Mouse (Mus musculus) left cerebral cortex, postnatal 25 days (tissue): ENCODE results near the gene Eps15l1. TPM values are rescaled to one million over a fixed set of nuclear protein-coding genes. Genes with fewer than 3 reads are reported as not detected.
A peak's percentile ranks its signal among the peaks of the same experiment; 100 is the strongest.

Experiments used
- DNase-seq, 2 experiments: peaks; one replicate each; pipeline ENCODE4 v3.0.0; 2022; ENCODE audit warnings: low spot score in 2 of 2, mixed read lengths in 1 of 2
- intact Hi-C: fragments of 180-260 bp; cut with DNase I; formaldehyde crosslinking; loops from one replicate; pipeline ENCODE4 v1.15.1; 2025
- total RNA-seq, 2 experiments: library from RNA; stranded (reverse); gene quantifications; 2 replicates each; pipeline ENCODE4 v1.2.3; 2021

Gene Eps15l1
- total RNA-seq, 2 experiments from 2014 or later, result 59.9 to 72.1 TPM

DNA sequence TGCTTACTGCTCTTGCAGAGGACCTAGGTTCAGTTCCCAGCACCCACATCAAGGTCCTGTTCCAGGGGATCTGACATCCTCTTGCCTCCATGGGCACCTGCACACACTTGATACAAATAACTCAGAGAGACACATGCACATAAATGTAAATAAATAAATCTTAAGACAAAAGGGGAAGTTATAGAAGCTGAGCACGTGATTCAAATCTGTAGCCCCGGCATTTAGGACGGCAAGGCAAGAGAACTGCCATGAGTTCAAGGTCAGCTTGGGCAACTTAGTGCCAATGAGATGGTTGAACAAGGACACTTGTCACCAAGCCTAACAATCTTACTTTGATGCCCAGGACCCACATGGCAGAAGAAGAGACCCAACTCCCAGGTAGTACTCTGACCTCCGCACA lies 3.2 kb downstream of the Eps15l1 start:
- intact Hi-C loops, result no loop called here
- no peak for DNase-seq

DNA sequence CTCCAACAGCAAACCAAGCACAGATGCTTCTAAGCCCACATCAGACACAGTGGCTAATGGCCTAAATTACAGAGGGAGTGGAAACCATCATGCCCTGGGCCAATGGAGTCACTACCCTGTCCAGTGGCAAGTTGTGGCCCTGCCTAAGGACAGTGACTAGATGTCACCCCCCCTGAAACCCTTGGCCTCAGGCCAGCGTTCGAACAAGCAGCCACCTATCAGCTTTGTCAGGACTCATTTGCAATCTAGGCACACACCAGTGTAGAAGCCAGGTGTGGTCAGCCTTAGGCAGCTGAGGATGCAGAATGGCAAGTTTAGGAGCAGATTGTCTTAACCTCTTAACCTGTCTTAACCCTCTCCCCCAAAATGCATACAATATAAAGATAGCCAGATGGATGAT lies 6.0 kb downstream of the Eps15l1 start:
- intact Hi-C loops, result no loop called here
- no peak for DNase-seq

DNA sequence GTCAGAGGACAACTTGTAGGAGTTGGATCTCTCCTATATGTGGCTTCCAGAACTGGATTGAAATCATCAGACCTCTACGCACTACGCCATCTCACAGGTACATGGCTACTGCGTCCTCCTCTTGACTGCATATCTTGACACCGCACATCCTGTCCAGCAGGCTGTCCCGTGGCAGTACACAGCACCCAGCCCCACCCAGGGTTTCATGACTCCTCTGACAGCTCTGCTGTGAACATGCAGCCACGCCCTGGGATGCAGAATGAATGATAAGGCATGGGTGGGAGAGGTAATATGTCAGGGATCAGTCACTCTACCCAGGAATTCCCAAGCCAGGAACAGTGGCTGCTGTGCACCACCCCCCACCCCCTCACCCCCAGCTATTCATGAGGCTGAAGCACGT lies 7.4 kb downstream of the Eps15l1 start:
- intact Hi-C loops, result no loop called here
- no peak for DNase-seq

DNA sequence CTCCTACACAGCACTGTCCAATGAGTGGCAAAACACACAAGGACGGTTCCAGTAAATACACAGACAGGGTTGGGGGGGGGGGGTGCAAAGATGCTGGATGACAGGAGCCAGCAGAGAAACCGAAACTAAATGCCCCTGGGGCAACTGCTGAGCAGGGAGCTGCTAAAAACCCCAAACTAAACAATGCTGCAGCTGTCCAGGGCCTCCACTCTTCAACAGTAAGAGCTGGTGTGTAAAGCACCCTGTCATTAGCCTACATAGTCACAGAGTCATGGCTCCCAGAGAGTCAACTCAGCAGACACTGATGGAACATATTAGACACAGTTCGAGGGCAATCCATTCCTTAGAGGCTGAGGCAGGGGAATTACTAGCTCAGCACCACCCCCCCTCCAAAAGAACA lies 11.8 kb downstream of the Eps15l1 start:
- intact Hi-C loops, result no loop called here
- no peak for DNase-seq

DNA sequence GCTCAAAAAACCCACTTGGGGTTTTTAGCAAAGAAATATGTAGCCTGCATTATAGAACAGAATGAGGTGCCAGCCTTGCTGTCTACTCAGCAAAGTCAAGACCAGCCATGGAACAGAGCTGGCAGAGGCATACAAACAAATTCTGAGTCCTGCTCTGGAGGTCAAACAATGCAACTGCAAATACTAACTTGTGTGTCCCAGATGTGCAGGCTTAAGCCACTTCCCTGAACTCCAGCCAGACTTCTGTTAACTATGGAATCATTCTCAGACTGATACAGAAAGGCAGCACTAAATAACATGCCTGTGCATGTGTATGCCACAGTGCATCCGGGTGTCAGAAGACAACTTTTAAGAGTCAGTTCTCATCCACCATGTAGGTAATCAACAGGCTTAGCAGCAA lies 13.4 kb downstream of the Eps15l1 start:
- DNase-seq, result no peak
- intact Hi-C loops, result no loop called here

DNA sequence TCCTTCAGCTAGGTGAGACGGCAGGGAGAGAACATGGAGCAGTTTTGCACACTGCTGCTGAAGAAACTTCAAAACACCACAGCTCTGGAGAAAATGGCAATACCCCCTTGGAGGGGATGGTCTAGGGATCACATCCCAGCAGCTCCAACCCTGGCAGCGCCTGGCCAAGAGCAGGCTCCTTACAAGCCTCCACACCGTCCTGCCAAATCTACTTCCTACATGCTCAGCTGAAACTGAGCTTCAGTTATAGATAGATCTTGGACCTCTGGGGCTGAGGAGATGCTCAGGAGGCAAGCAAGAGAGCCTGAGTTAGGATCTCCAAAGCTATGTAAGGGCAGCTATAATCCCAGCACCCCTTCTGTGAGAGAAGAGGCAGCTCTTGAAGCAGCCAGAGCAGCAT lies 18.3 kb downstream of the Eps15l1 start:
- no peak for DNase-seq
- intact Hi-C loops, result no loop called here

DNA sequence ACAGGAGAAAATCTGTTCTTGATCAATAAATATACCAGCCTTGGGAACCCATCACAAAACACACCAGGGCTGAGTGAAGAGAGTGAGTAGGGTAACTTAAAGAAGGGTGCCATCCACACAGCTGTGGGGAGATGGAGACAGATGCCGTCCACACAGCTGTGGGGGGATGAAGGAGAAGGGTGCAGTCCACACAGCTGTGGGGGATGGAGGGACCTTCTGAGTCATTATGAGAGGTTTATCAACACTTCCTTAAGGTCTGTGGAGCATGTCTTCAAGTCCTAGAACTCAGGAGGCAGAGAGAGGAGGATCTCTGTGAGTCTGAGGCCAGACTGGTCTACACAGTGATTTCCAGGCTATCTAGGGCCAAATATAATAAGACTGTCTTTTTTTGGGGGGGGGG lies 19.9 kb downstream of the Eps15l1 start:
- DNase-seq, result no peak
- intact Hi-C loops, result no loop called here

DNA sequence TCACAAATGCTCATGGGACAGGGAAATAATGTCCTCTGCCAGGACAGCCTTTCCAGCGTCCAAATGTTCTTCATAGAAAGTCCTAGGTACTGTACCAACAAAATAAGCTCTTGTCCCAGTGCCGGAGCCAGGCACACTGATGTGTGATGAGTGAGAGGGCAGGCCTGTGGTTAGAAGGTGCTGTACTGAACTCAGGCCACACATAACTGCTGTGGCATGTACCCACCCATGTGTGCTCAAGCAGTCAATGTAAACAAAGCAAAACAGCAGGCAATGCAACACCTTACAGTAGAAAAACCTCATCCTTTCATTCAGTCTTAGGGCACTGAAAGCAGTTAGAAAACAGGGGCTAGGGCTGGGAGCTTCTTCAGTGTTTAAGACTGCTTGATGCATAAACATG lies 35.5 kb downstream of the Eps15l1 start:
- DNase-seq, result no peak
- intact Hi-C loops, result loop anchor here (5.0 kb wide), 1 partner anchor 208 kb away; no protein-coding TSS in a partner anchor

DNA sequence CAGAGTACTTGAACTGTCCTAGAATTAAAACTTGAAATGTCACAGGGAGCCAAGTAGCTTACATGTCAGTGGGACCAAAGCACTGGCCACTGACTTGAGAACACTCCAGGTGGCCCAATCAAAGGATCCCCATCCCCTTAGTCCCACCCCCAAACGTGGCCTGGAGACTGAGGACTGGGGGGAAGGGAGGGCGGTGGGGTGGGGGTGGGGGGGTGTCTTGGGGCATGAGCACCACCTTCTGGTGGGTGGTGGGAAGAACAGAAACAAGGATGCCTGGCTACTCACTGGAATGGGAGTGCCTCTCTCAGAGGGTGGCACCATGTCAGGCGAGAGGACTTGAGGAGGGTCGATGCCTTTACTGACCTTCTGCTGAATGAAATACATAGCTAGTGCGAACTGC lies 38.9 kb downstream of the Eps15l1 start:
- DNase-seq, result no peak
- intact Hi-C loops, result no loop called here

DNA sequence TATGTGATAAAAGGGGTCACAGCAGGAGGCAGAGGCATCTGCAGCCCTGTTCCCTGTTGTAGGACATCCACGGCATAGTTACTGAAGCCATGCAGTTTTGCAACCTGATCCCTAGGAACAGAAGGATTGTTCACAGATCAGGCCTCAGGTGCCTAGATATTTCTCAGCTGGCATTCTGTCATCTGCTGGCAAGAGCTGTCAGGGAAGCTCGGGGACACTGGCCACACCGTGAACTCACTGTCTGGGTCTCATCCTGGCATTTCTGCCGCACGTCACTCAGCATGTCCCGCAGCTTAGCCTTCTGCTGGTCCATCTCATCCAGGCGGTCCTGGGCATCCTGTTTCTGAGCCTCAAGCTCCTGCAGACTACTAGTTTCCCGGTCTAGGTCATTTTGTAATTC lies 40.6 kb downstream of the Eps15l1 start:
- no peak for DNase-seq
- intact Hi-C loops, result no loop called here

DNA sequence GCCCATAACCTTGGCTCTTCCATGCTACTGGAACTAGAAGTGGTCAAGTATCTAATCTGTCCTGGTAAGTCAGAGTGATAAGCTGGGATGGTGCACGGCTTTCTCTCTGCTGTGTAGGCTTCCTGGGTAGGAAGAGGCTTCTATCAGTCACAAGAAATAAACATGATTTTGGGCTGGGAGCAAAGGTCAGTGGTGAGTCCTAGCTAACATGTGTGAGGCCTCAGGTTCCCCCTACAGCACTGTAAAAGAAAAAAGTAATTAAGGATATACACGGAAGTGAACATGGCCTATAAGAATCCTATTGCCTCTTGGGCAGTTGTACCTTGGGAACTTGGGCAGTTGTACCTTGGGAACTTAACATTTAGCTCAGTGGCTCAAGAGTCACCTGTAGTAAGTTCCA lies 44.4 kb downstream of the Eps15l1 start:
- intact Hi-C loops, result no loop called here
- no peak for DNase-seq

DNA sequence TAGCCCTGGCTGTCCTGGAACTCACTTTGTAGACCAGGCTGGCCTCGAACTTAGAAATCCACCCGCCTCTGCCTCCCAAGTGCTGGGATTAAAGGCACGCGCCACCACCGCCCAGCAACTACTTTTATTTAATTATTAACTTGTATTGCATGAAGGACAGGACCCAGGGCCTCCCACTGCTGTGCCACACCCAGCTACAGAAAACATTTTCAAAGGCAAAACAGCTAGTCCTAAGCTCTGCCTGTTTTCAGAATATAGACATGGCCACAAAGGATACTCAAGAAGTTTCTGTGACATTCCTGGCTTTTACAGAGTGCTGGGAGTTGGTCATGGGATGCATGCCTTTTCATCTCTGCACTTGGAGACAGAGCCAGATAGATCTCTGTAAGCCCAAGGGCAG lies 45.0 kb downstream of the Eps15l1 start:
- DNase-seq, result no peak
- intact Hi-C loops, result no loop called here

DNA sequence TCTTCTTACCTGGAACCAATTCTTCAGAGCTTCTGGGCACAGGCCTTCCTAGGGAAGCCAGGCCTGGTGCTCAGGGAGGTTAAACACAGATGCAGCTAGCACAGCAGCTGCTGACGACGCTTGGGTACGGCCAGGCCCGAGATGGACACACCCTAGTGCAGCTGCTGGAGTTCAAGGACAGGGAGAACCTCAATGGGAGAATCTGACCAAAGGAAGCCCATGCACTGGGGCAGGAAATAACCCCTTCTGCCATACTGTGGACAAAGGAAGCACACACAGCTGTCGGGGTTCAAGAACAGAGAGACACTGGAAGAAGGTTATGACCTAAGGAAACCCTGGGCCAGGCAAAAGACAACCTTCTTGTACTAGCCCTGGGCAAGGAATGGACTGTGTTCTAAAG lies 46.1 kb downstream of the Eps15l1 start:
- intact Hi-C loops, result no loop called here
- no peak for DNase-seq

DNA sequence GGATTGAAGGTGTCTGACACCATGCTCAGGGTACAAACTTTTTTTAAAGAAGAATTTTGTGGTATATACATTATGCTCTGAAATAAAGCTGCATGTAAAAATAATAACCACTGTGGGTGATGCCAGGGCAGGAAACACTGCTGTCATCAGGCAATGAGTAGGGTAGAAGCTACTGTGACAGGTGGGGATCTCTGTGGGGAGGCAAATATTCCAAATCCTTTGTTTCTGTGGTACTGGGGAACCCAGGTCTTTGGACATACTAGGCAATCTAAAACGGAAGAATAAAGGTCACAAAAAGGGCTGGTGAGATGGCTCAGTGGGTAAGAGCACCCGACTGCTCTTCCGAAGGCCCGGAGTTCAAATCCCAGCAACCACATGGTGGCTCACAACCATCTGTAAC lies 48.9 kb downstream of the Eps15l1 start:
- intact Hi-C loops, result no loop called here
- DNase-seq, result no peak

DNA sequence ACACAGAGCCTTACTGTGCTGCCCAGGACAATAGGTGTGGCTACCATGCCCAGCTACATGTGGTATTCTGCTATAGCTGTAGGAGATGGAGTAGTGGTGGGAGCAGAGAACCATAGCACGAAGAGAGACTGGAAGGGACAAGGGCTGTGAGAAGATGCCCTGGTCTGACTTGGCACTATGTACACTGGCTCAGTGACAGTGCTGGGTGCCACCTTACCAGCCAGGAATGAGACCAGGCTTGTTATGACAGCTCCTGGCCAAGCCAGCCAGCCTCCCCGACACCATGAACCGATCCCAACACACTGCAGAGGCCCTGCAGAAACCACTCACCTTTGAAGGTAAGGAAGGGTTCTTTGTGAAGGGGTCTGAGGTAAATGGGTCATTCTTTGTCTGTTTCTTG lies 49.9 kb downstream of the Eps15l1 start:
- intact Hi-C loops, result no loop called here
- no peak for DNase-seq

DNA sequence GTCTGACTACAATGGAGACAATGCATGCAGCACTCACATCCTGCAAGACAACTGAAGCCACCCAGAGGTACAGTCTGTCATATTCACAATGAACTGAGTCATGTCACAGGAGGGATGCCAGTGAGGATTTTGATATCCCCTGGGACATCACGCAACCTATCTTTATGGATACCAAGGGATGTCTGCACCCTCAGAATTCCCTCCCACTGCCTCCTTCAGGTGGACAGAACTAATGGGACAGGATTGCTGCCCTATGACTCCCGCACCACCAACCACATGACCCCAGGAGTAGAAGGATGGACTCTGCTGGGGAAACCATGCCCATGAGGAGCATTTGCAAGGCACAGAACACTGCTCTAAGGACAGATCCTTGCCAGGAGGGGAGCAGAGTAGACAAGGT lies 54.8 kb downstream of the Eps15l1 start:
- intact Hi-C loops, result loop anchor here (2.0 kb wide), 1 partner anchor 190 kb away; no protein-coding TSS in a partner anchor
- no peak for DNase-seq

DNA sequence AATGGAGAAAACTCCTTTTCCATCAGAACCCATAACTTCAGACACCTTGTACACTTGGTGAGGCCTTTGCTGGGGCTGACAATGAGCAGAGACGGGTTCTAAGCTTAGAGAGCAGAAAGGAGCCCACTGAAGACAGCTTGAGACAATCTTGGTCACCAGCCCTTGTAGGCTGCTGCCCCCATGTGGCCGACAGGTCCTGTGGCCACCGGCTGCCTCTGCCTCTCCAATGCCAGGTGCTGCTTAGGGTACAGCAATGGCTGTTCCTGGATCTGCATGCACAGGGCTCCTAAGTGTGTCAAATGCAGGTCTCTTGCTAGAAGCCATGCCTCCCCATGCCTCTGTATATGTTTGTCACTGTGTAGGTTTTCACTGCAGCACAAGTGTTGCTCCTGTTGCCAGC lies 55.4 kb downstream of the Eps15l1 start:
- peak; percentile 79 to 81 for DNase-seq
- intact Hi-C loops, result loop anchor here (1.0 to 2.0 kb wide), 2 partner anchors 105 to 189 kb away; no protein-coding TSS in a partner anchor

DNA sequence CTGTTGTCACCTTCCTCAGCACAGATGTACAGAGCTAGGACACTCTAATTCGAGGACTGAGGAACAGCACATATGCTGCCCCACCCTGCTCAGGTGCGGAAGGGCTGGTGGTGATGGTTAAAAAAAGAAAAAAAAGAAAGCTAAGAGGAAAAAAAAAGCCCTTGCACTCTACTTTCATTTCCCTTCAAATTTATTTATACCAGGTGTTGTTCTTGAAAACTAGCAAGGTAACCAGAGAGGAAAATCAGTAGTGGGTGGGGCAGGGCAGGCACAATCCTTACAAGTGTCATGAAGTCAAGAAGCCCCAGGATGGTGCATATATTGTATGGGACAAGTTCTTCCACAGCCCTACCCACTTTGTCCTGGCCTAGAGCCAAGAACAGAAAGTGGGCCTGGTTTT lies 56.2 kb downstream of the Eps15l1 start:
- intact Hi-C loops, result loop anchor here (1.0 kb wide), 1 partner anchor 104 kb away; no protein-coding TSS in a partner anchor
- no peak for DNase-seq

DNA sequence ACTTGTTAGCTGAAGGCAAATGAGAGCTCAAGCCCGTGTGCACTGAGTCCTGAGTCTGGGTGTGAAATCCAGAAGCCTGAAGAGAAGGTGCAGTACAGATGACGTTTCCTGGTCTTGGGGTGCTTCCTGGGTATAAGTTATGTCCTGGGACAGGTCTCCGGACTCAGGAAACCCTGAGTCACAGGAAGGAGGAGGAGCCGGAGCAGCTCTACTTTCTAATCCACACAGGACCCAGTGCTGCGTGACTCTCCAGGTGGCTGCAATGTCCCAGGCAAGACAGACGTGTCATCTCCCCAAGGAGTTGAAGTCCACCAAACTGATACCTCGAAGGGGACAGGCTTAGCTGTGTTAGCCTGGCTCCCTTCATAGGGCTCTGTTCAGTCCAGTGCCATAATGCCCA lies 57.8 kb downstream of the Eps15l1 start:
- intact Hi-C loops, result loop anchor here (2.0 kb wide), 1 partner anchor 45 kb away; the partner anchor contains the start of gene Klf2
- DNase-seq, result no peak

DNA sequence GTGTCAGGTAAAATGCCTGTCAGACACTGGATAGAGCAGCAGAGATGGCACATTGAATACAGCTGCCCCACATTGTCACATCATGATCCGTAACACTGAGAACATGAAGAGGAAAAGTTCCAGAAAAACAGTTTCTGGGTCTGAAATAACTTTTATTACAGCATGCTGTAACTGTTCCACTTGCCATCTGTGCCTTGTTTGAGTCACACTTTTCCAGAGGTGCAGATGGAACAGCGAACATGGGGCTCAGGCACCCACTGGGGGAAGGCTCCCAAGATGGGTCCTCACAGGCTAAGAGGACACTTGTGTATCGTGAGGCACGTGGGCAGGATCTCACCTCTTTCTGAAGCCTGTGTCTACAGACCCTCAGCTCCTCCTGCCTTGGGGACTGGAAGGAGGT lies 58.5 kb downstream of the Eps15l1 start:
- intact Hi-C loops, result loop anchor here (1.0 to 2.0 kb wide), 2 partner anchors 38 to 44 kb away; partner anchors contain the start of gene Klf2
- peak; percentile 39 to 75 for DNase-seq

DNA sequence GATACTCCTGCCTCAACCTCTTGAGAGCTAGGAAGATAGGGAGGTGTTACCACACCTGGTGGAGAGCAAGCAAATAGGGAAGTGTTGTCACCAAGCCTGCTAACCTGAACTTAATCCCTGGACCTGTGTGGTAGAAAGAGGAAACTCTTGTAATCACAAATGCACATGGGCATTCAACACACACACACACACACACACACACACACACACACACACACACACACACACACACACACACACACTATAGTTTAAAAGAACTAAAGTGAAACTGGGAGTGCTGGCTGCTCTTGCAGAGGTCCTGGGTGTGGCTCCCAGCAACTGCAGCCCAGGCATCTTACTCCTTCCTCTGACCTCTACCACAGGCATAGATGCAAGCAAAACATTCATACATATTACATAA lies 61.1 kb downstream of the Eps15l1 start:
- intact Hi-C loops, result no loop called here
- no peak for DNase-seq

DNA sequence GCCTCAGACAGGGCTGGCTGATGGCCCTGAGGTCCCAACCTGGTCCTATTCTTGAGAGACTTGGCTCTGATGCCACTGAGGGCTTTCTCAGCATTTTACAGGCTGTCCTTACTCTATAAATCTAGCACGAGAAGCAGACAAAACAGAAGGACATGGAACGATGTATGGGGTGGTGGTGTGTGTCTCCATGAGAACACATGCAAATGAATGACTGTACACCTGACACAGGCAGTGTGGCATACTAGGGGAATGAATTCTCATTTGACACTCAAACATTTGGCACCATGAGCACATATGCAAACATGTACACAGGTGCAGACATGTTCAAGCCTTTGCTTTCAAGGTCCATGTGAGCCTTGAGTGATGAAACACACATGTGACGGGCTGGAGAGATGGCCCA lies 64.7 kb downstream of the Eps15l1 start:
- intact Hi-C loops, result no loop called here

More for the DNA sequence above, 64.7 kb downstream of the Eps15l1 start:
- no peak for DNase-seq
